Comparison of ENCODE assay signal across 8 mouse cellular contexts in the genomic region with DNA sequence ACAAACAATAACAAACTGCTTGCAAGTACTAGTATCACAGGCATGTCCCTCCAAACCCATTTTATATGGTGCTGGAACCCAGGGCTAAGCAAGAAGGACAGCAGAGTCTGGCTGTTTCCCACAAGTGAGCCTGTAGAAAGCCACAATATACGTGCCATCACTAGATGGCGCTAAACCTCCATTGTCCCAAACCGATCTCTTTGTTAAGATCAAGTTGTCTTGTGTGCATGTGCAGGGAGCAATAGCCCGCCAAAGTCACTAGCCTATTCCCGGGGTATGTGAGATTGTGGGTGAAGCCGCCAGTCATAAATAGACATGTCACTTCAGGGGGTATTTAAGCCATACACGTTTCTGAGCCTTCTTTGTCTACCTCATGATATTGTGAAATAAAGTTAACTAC.
DNase-seq lines count a peak whose midpoint lies in the region; ATAC-seq and TF ChIP-seq lines count a peak whose summit lies in the region.
"Not testable (repeated sequence)": the region's sequence is repeated elsewhere in the genome, so short reads cannot be mapped to it uniquely, and the experiment has no call there.

No protein-coding gene starts in this region.

- not testable (repeated sequence) for H3K9me3 ChIP-seq in ES-E14 (ENCODE audit: control insufficient read depth, insufficient read depth, low read depth, low read length); forebrain, postnatal 0 days (ENCODE audit: low read length); hindbrain, embryonic 11.5 days (ENCODE audit: control insufficient read depth, low read length)
- peaks cover 34% of the 10 kb centered on the region for H3K9me3 ChIP-seq in neural tube, embryonic 12.5 days

- not testable (repeated sequence) for H3K9ac ChIP-seq in ES-E14 (ENCODE audit: insufficient read depth, low read depth, low read length, poor library complexity, severe bottlenecking); forebrain, postnatal 0 days; hindbrain, embryonic 11.5 days (ENCODE audit: low read depth, low read length); neural tube, embryonic 12.5 days

- peak; percentile 82 for ATAC-seq in forebrain, postnatal 0 days
- ATAC-seq in hindbrain, embryonic 11.5 days (ENCODE audit: low FRiP score); neural tube, embryonic 12.5 days (ENCODE audit: low FRiP score, low read depth): not testable (repeated sequence)

- H3K36me3 ChIP-seq in ES-E14 (ENCODE audit: control insufficient read depth, insufficient read depth, low read length, poor library complexity, severe bottlenecking); forebrain, postnatal 0 days (ENCODE audit: insufficient read depth); hindbrain, embryonic 11.5 days (ENCODE audit: control insufficient read depth, insufficient read depth, low read length); neural tube, embryonic 12.5 days: not testable (repeated sequence)

- H3K27me3 ChIP-seq in forebrain, postnatal 0 days (ENCODE audit: insufficient read depth, low read length); hindbrain, embryonic 11.5 days (ENCODE audit: control insufficient read depth, insufficient read depth, low read length); neural tube, embryonic 12.5 days (replicated peaks): not testable (repeated sequence)

- not testable (repeated sequence) for H3K4me3 ChIP-seq in ES-E14 (ENCODE audit: insufficient read depth in 1 of 2, low read depth in 1 of 2, low read length in 2 of 2, poor library complexity in 1 of 2, severe bottlenecking in 1 of 2); hindbrain, embryonic 11.5 days (ENCODE audit: low read depth, low read length); neural tube, embryonic 12.5 days
- H3K4me3 ChIP-seq in forebrain, postnatal 0 days (ENCODE audit: low read depth, low read length), result peak overlapping the region; percentile 24

- H3K27ac ChIP-seq in ES-E14 (ENCODE audit: insufficient read depth, low read depth, low read length, poor library complexity, severe bottlenecking); forebrain, postnatal 0 days (ENCODE audit: low read depth, low read length); hindbrain, embryonic 11.5 days (ENCODE audit: low read depth, low read length); neural tube, embryonic 12.5 days: not testable (repeated sequence)

- in situ Hi-C loops in ES-E14 (cut with MboI; ENCODE audit: low sequenced_read_pairs in 2 of 2, unreplicated experiment in 2 of 2), result not testable (repeated sequence)

- H3K4me1 ChIP-seq in ES-E14 (ENCODE audit: control insufficient read depth in 2 of 2, insufficient read depth in 2 of 2, low read length in 2 of 2, poor library complexity in 1 of 2); forebrain, postnatal 0 days (ENCODE audit: insufficient read depth); hindbrain, embryonic 11.5 days (replicated peaks; ENCODE audit: control insufficient read depth, insufficient read depth, low read length); neural tube, embryonic 12.5 days: not testable (repeated sequence)

- DNase-seq in ES-E14 (ENCODE audit: low read depth, low spot score), result peak; percentile 50
- peak; percentile 8 for DNase-seq in cerebellum, adult 8-10 months
- DNase-seq in forebrain, postnatal 0 days, result peak; percentile 57
- peak; percentile 40 for DNase-seq in hindbrain, embryonic 11.5 days (ENCODE audit: low spot score)
- peak; percentile 28 for DNase-seq in kidney, postnatal 10 days
- DNase-seq in lung, adult 18-20 months, result peak; percentile 7 to 9
- DNase-seq in thymus, postnatal 25 days, result peak; percentile 2

- not testable (repeated sequence) for H3K4me2 ChIP-seq in forebrain, postnatal 0 days (ENCODE audit: low read depth); hindbrain, embryonic 11.5 days (replicated peaks; ENCODE audit: low read depth, low read length)
- H3K4me2 ChIP-seq in neural tube, embryonic 12.5 days (replicated peaks), result peak overlapping the region; percentile 23

- 54% methylated on average over 7 of the region's 7 CpGs for WGBS in forebrain, postnatal 0 days
- WGBS in hindbrain, embryonic 11.5 days, result 47% methylated on average over 7 of the region's 7 CpGs
- WGBS in neural tube, embryonic 12.5 days, result 52% methylated on average over 7 of the region's 7 CpGs

- TF ChIP-seq CTCF in forebrain, postnatal 0 days (IDR thresholded peaks at IDR 0.05; ENCODE audit: low read depth), result peak; percentile 58

Comparison
In these comparisons a context has a peak if more than half of its experiments do, and no peak if none do; other contexts are left out.
1. DNase-seq: peak in every context shown above with its lines; median percentile 57 in forebrain, postnatal 0 days; 50 in ES-E14; 40 in hindbrain, embryonic 11.5 days; 28 in kidney, postnatal 10 days; 8 in cerebellum, adult 8-10 months; 8 in lung, adult 18-20 months; 2 in thymus, postnatal 25 days.